Mouse (Mus musculus): ENCODE results near the gene Praf2.
"Not testable (repeated sequence)": the region's sequence is repeated elsewhere in the genome, so short reads cannot be mapped to it uniquely, and the experiment has no call there.

Praf2 gene

GRCm38 (mm10) chrX:7728215-7728921, at the start of gene Praf2:
TSS of gene Praf2 (plus strand) at chrX:7728439.
- DNase-seq: peak; percentile 82

GRCm38 (mm10) chrX:7678986-7679385, 49.3 kb upstream of the Praf2 start:
- DNase-seq: no peak

- DNase-seq: peak; percentile 80
Observed at GRCm38 (mm10) chrX:7679405-7680056, 48.7 kb upstream of the Praf2 start.

- no peak for DNase-seq
Observed at GRCm38 (mm10) chrX:7680057-7680412, 48.2 kb upstream of the Praf2 start.

GRCm38 (mm10) chrX:7680864-7681263, 47.4 kb upstream of the Praf2 start, which contains the start of gene Magix:
TSS of gene Magix (minus strand) at chrX:7681251.
- DNase-seq: no peak

GRCm38 (mm10) chrX:7688321-7688720, 39.9 kb upstream of the Praf2 start:
- DNase-seq: no peak

GRCm38 (mm10) chrX:7690486-7690885, 37.8 kb upstream of the Praf2 start:
- no peak for DNase-seq

GRCm38 (mm10) chrX:7692862-7693261, 35.4 kb upstream of the Praf2 start:
- no peak for DNase-seq

- DNase-seq: no peak
Observed at GRCm38 (mm10) chrX:7696520-7696919, 31.7 kb upstream of the Praf2 start.

GRCm38 (mm10) chrX:7696954-7697381, 31.3 kb upstream of the Praf2 start, which contains the start of gene Gpkow:
TSS of gene Gpkow (plus strand) at chrX:7697131.
- peak; percentile 80 for DNase-seq

GRCm38 (mm10) chrX:7713764-7714134, 14.5 kb upstream of the Praf2 start:
- DNase-seq: not testable (repeated sequence)

GRCm38 (mm10) chrX:7714135-7714899, 13.9 kb upstream of the Praf2 start, which contains the start of gene Wdr45:
TSS of gene Wdr45 (plus strand) at chrX:7714333.
- peak; percentile 87 for DNase-seq

- not testable (repeated sequence) for DNase-seq
Observed at GRCm38 (mm10) chrX:7716058-7716457, 12.2 kb upstream of the Praf2 start.

- peak; percentile 74 for DNase-seq
Observed at GRCm38 (mm10) chrX:7721514-7722281, 6.5 kb upstream of the Praf2 start, which contains the start of gene Gm45208. TSS of gene Gm45208 (plus strand) at chrX:7722245.

- no peak for DNase-seq
Observed at GRCm38 (mm10) chrX:7722282-7722611, 6.0 kb upstream of the Praf2 start.

- DNase-seq: no peak
Observed at GRCm38 (mm10) chrX:7722691-7723090, 5.5 kb upstream of the Praf2 start.

GRCm38 (mm10) chrX:7724135-7724534, 4.1 kb upstream of the Praf2 start:
- DNase-seq: no peak

- no peak for DNase-seq
Observed at GRCm38 (mm10) chrX:7725841-7726240, 2.4 kb upstream of the Praf2 start.

- no peak for DNase-seq
Observed at GRCm38 (mm10) chrX:7727176-7727575, 1.1 kb upstream of the Praf2 start.

GRCm38 (mm10) chrX:7728922-7729265, 655 bp downstream of the Praf2 start:
- no peak for DNase-seq

GRCm38 (mm10) chrX:7733571-7734156, 5.4 kb downstream of the Praf2 start:
- DNase-seq: peak; percentile 44

GRCm38 (mm10) chrX:7739336-7740081, 11.3 kb downstream of the Praf2 start:
- DNase-seq: no peak

Measured in right cerebral cortex, postnatal 25 days (tissue).